Mouse (Mus musculus) lung, postnatal 0 days (tissue): ENCODE data around the gene Lrpap1. TPM values are rescaled to one million over a fixed set of nuclear protein-coding genes. Genes with fewer than 3 reads are reported as not detected.
A peak's percentile ranks its signal among the peaks of the same experiment; 100 is the strongest.

Experiments
- ATAC-seq: fragments of 200-750 bp; cut with Nextera tagmentation; 2 replicates; pipeline ENCODE4 v1.8.0; 2017; ENCODE audit warnings: moderate library complexity
- DNase-seq: peaks from one replicate; pipeline ENCODE4 v3.0.0-alpha.2; 2016; ENCODE audit warnings: low spot score
- H3K27ac ChIP-seq: fragments of 300-500 bp; sonication (generic); 2 replicates; pipeline ENCODE4 v1.5.1; 2014; ENCODE audit warnings: antibody characterized with exemption, mild to moderate bottlenecking, low read length, mixed read lengths
- H3K27me3 ChIP-seq: fragments of 300-500 bp; sonication (generic); replicated peaks from 2 replicates; pipeline ENCODE4 v1.6.1; 2014; ENCODE audit warnings: low read length, mixed read lengths; ENCODE audit not compliant: insufficient read depth
- H3K36me3 ChIP-seq: fragments of 300-500 bp; sonication (generic); 2 replicates; pipeline ENCODE4 v1.6.1; 2014; ENCODE audit warnings: low read length, mixed read lengths; ENCODE audit not compliant: insufficient read depth
- H3K4me1 ChIP-seq: fragments of 300-500 bp; sonication (generic); 2 replicates; pipeline ENCODE4 v1.6.1; 2014; ENCODE audit warnings: antibody characterized with exemption, low read depth, low read length, mixed read lengths; ENCODE audit not compliant: insufficient read depth
- H3K4me2 ChIP-seq: fragments of 300-500 bp; sonication (generic); replicated peaks from 2 replicates; pipeline ENCODE4 v1.6.1; 2014; ENCODE audit warnings: low read depth, mild to moderate bottlenecking, low read length, moderate library complexity, mixed read lengths
- H3K4me3 ChIP-seq: fragments of 300-500 bp; sonication (generic); 2 replicates; pipeline ENCODE4 v1.5.1; 2014; ENCODE audit warnings: low read depth, low read length
- H3K9ac ChIP-seq: fragments of 300-500 bp; sonication (generic); replicated peaks from 2 replicates; pipeline ENCODE4 v1.6.1; 2014; ENCODE audit warnings: low read depth, mild to moderate bottlenecking
- H3K9me3 ChIP-seq: fragments of 300-500 bp; sonication (generic); 2 replicates; pipeline ENCODE4 v1.6.1; 2016; ENCODE audit warnings: low read length, mixed read lengths
- CTCF ChIP-seq: IDR thresholded peaks from 2 replicates; pipeline ENCODE4 v1.5.1; 2016; ENCODE audit warnings: antibody characterized with exemption, mild to moderate bottlenecking
- EP300 ChIP-seq: IDR thresholded peaks from 2 replicates; pipeline ENCODE4 v1.6.1; 2016; ENCODE audit warnings: antibody characterized with exemption, mild to moderate bottlenecking, control low read depth
- WGBS: fragments of 180-500 bp; shearing (Covaris S2); extraction: QIAGEN DNeasy Blood & Tissue Kit; methylation state at CpG from one replicate; pipeline ENCODE4 v1.1.7; 2014; 5-methylcytosine and 5-hydroxymethylcytosine counted together
- polyA plus RNA-seq: library from polyadenylated mRNA; unstranded; fragments of >200 nt; fragmentation: Nextera tagmentation; extraction: Ambion mirVana; gene quantifications from 2 replicates; pipeline ENCODE4 v1.2.1, GENCODE M21; 2015

The Lrpap1 gene
- polyA plus RNA-seq, 1 experiment from 2014 or later, result 170 TPM

- no peaks in the 10 kb centered on the region for H3K4me1 ChIP-seq
- no peak overlapping the region for H3K4me2 ChIP-seq
- H3K9ac ChIP-seq, result no peak overlapping the region
- no peaks in the 10 kb centered on the region for H3K36me3 ChIP-seq
- no peak for DNase-seq
- no peak for TF ChIP-seq CTCF
- TF ChIP-seq EP300, result no peak
- 52% methylated on average over 4 of the region's 4 CpGs for WGBS
- H3K27me3 ChIP-seq, result no peaks in the 10 kb centered on the region
- no peak for ATAC-seq
- H3K27ac ChIP-seq, result no peak overlapping the region
- no peaks in the 10 kb centered on the region for H3K9me3 ChIP-seq
- H3K4me3 ChIP-seq, result no peak overlapping the region
Observed at GRCm38 (mm10) chr5:35112444-35112843, 6.9 kb upstream of the Lrpap1 start.

DNA sequence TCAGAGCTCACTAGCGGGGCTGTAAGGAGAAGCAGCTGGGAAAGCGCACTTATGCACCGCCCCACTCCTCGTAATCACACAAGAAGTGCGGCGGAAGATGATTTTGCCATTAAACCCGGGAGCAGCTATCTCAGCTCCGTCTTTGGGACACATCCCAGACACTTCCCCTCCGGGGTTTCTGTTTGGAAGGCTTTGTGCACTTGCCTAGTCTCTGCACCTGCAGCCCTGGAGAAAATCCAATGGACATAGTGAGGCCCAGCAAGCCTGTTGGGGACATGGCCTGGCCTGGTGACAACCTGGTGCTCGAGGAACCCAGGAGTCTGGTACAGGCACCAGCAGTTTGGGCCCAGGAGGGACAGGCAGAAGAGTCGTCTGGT is 344 bp upstream of the Lrpap1 start:
- no peak for TF ChIP-seq EP300
- TF ChIP-seq CTCF, result no peak
- 5% methylated on average over 11 of the region's 11 CpGs for WGBS
- Histone ChIP-seq H3K4me2 (peak overlapping the region; percentile 71), H3K27ac (no peak overlapping the region), H3K4me1 (peaks cover 23% of the 10 kb centered on the region; the same call in 1 of the 2 replicates), H3K27me3 (no peaks in the 10 kb centered on the region), H3K9me3 (no peaks in the 10 kb centered on the region), H3K9ac (peak overlapping the region; percentile 83), H3K36me3 (peaks cover 15% of the 10 kb centered on the region; the same call in 1 of the 2 replicates), H3K4me3 (peak overlapping the region; percentile 77)
- DNase-seq, result no peak
- no peak; the same call in 1 of the 2 replicates for ATAC-seq

GRCm38 (mm10) chr5:35104183-35104959 is 1.2 kb downstream of the Lrpap1 start:
- Histone ChIP-seq H3K4me3 (peak overlapping the region; percentile 77), H3K9me3 (no peaks in the 10 kb centered on the region), H3K36me3 (peaks cover 23% of the 10 kb centered on the region; the same call in 1 of the 2 replicates), H3K4me2 (peak overlapping the region; percentile 71), H3K27me3 (no peaks in the 10 kb centered on the region), H3K9ac (no peak overlapping the region), H3K4me1 (peaks cover 23% of the 10 kb centered on the region; the same call in 1 of the 2 replicates), H3K27ac (peak overlapping the region; percentile 83)
- WGBS, result 46% methylated on average over 8 of the region's 8 CpGs
- DNase-seq, result peak; percentile 31
- no peak for ATAC-seq
- TF ChIP-seq CTCF, result no peak
- TF ChIP-seq EP300, result no peak

- H3K4me2 ChIP-seq, result peak overlapping the region; percentile 71
- H3K4me3 ChIP-seq, result no peak overlapping the region
- no peak overlapping the region for H3K9ac ChIP-seq
- H3K36me3 ChIP-seq, result peaks cover 30% of the 10 kb centered on the region; the same call in 1 of the 2 replicates
- H3K27me3 ChIP-seq, result no peaks in the 10 kb centered on the region
- WGBS, result 31% methylated on average over 2 of the region's 2 CpGs
- H3K27ac ChIP-seq, result no peak overlapping the region
- H3K4me1 ChIP-seq, result peaks cover 23% of the 10 kb centered on the region; the same call in 1 of the 2 replicates
- ATAC-seq, result no peak
- no peak for TF ChIP-seq EP300
- no peak for TF ChIP-seq CTCF
- no peak for DNase-seq
- no peaks in the 10 kb centered on the region for H3K9me3 ChIP-seq
Observed at GRCm38 (mm10) chr5:35103528-35103927, 2.0 kb downstream of the Lrpap1 start.

- Histone ChIP-seq H3K4me3 (no peak overlapping the region), H3K36me3 (peaks cover 32% of the 10 kb centered on the region; the same call in 1 of the 2 replicates), H3K9ac (no peak overlapping the region), H3K27ac (no peak overlapping the region), H3K27me3 (no peaks in the 10 kb centered on the region), H3K4me2 (peak overlapping the region; percentile 71; the same call in 1 of the 2 replicates), H3K9me3 (no peaks in the 10 kb centered on the region), H3K4me1 (peaks cover 23% of the 10 kb centered on the region; the same call in 1 of the 2 replicates)
- DNase-seq (peak; percentile 57), ATAC-seq (no peak)
- no peak for TF ChIP-seq EP300
- no peak for TF ChIP-seq CTCF
- 69% methylated on average over 8 of the region's 8 CpGs for WGBS
Observed at GRCm38 (mm10) chr5:35103086-35103485, 2.5 kb downstream of the Lrpap1 start.

GRCm38 (mm10) chr5:35091636-35092035 is 13.9 kb downstream of the Lrpap1 start:
- TF ChIP-seq EP300 (no peak), CTCF (no peak)
- Histone ChIP-seq H3K4me2 (no peak overlapping the region), H3K9ac (no peak overlapping the region), H3K4me1 (no peaks in the 10 kb centered on the region), H3K27me3 (no peaks in the 10 kb centered on the region), H3K4me3 (no peak overlapping the region), H3K36me3 (peaks cover 34% of the 10 kb centered on the region), H3K27ac (no peak overlapping the region), H3K9me3 (no peaks in the 10 kb centered on the region)
- no peak for DNase-seq
- ATAC-seq, result no peak
- 89% methylated on average over 3 of the region's 3 CpGs for WGBS
